Mouse (Mus musculus) liver, postnatal 0 days (tissue): Measurements from ENCODE around the gene Acsbg2. TPM values are rescaled to one million over a fixed set of nuclear protein-coding genes. Genes with fewer than 3 reads are reported as not detected.
"Not testable (repeated sequence)": the region's sequence is repeated elsewhere in the genome, so short reads cannot be mapped to it uniquely, and the experiment has no call there.

Source experiments
- ATAC-seq: fragments of 200-750 bp; cut with Nextera tagmentation; 2 replicates; pipeline ENCODE4 v1.8.0; 2017; ENCODE audit warnings: mild to moderate bottlenecking, moderate library complexity
- DNase-seq: peaks from one replicate; pipeline ENCODE4 v3.0.0-alpha.2; 2016
- H3K27ac ChIP-seq: fragments of 300-500 bp; sonication (generic); 2 replicates; pipeline ENCODE4 v1.5.1; 2014; ENCODE audit warnings: antibody characterized with exemption, moderate library complexity, mild to moderate bottlenecking, low read depth
- H3K27me3 ChIP-seq: fragments of 300-500 bp; sonication (generic); 2 replicates; pipeline ENCODE4 v1.6.1; 2014; ENCODE audit warnings: low read length, control low read depth, mixed read lengths; ENCODE audit not compliant: insufficient read depth
- H3K36me3 ChIP-seq: fragments of 300-500 bp; sonication (generic); replicated peaks from 2 replicates; pipeline ENCODE4 v1.6.1; 2014; ENCODE audit warnings: mild to moderate bottlenecking, control low read depth, low read length, moderate library complexity, mixed read lengths; ENCODE audit not compliant: insufficient read depth
- H3K4me1 ChIP-seq: fragments of 300-500 bp; sonication (generic); 2 replicates; pipeline ENCODE4 v1.6.1; 2014; ENCODE audit warnings: antibody characterized with exemption, mild to moderate bottlenecking, control low read depth; ENCODE audit not compliant: insufficient read depth
- H3K4me2 ChIP-seq: fragments of 300-500 bp; sonication (generic); 2 replicates; pipeline ENCODE4 v1.6.1; 2014; ENCODE audit warnings: low read depth, mild to moderate bottlenecking, low read length, moderate library complexity, mixed read lengths
- H3K4me3 ChIP-seq: fragments of 300-500 bp; sonication (generic); 2 replicates; pipeline ENCODE4 v1.5.1; 2014; ENCODE audit warnings: low read depth, low read length
- H3K9ac ChIP-seq: fragments of 300-500 bp; sonication (generic); replicated peaks from 2 replicates; pipeline ENCODE4 v1.6.1; 2014; ENCODE audit warnings: mild to moderate bottlenecking, moderate library complexity
- H3K9me3 ChIP-seq: fragments of 300-500 bp; sonication (generic); 2 replicates; pipeline ENCODE4 v1.6.1; 2016; ENCODE audit warnings: mild to moderate bottlenecking, control low read depth, low read length, mixed read lengths
- CTCF ChIP-seq: sonication (generic); IDR thresholded peaks from 2 replicates; pipeline ENCODE4 v1.5.1; 2016; ENCODE audit warnings: antibody characterized with exemption, low read depth
- EP300 ChIP-seq: IDR thresholded peaks from 2 replicates; pipeline ENCODE4 v1.6.1; 2016; ENCODE audit warnings: antibody characterized with exemption, low read depth, mild to moderate bottlenecking
- WGBS: fragments of 180-500 bp; shearing (Covaris S2); extraction: QIAGEN DNeasy Blood & Tissue Kit; methylation state at CpG from one replicate; pipeline ENCODE4 v1.1.7; 2014; ENCODE audit not compliant: insufficient replicate concordance; 5-methylcytosine and 5-hydroxymethylcytosine counted together
- polyA plus RNA-seq: library from polyadenylated mRNA; unstranded; fragments of >200 nt; fragmentation: Nextera tagmentation; extraction: Ambion mirVana; gene quantifications from 2 replicates; pipeline ENCODE4 v1.2.1, GENCODE M21; 2015

Acsbg2 gene
- polyA plus RNA-seq = not detected in 2 replicates

DNA sequence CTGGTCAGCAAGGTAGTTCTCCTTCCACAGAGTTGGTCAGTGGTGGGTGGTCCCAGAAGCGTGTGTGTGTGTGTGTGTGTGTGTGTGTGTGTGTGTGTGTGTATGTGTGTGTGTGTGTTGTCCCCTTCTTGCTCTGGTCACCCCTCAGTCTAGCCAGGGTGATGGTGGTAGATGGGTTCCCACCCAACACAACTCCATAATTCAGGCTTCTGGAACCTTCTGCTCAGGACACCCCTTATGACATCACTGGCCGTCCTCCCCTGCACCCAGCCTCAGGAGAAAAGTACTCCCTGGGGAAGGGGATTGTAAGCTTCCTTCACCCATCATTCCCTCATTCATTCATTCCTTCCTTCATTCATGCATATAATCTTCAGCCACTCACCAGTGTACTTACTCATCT is at the start of gene Acsbg2:
Acsbg2 (minus strand) TSS at position 211 of the 400 bp plus-strand sequence.
- Histone ChIP-seq H3K4me3 (no peak within 1 kb of the TSS), H3K36me3 (no peaks in the 10 kb centered on the region), H3K27me3 (no peaks in the 10 kb centered on the region), H3K27ac (no peak within 1 kb of the TSS), H3K9ac (no peak within 1 kb of the TSS), H3K9me3 (no peaks in the 10 kb centered on the region), H3K4me1 (no peaks in the 10 kb centered on the region), H3K4me2 (no peak within 1 kb of the TSS)
- DNase-seq (no peak), ATAC-seq (no peak)
- 73% methylated on average over 1 of the region's 2 CpGs for WGBS
- TF ChIP-seq CTCF = no peak
- no peak for TF ChIP-seq EP300

GRCm38 (mm10) chr17:56919725-56920124 is 45.5 kb upstream of the Acsbg2 start:
- DNase-seq = no peak
- no peaks in the 10 kb centered on the region for H3K27me3 ChIP-seq
- H3K36me3 ChIP-seq = peaks cover 30% of the 10 kb centered on the region
- H3K9me3 ChIP-seq = no peaks in the 10 kb centered on the region
- TF ChIP-seq EP300 (no peak), CTCF (no peak)
- H3K9ac ChIP-seq = no peak overlapping the region
- no peak overlapping the region for H3K4me3 ChIP-seq
- no peak overlapping the region for H3K27ac ChIP-seq
- H3K4me2 ChIP-seq = no peak overlapping the region
- no peaks in the 10 kb centered on the region for H3K4me1 ChIP-seq
- 83% methylated on average over 3 of the region's 3 CpGs for WGBS
- ATAC-seq = no peak

DNA sequence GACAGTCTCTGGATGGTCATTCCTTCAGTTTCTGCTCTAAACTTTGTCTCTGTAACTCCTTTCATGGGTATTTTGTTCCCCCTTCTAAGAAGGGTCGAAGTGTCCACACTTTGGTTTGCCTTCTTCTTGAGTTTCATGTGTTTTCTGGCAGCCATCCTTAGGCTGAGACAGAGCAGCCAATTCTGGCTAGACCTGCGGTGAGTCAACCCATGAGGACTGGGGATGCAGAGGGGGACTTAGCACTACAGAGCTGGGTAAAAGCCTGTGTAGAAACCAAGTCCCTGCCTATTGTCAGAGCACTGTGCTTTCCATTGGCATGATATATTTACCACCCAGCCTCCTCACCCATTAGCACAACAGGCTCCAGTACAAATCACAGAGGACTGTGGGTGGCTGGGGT is 42.9 kb upstream of the Acsbg2 start:
- no peak for TF ChIP-seq EP300
- TF ChIP-seq CTCF = no peak
- no peaks in the 10 kb centered on the region for H3K9me3 ChIP-seq
- H3K27ac ChIP-seq = no peak overlapping the region
- 81% methylated on average over 2 of the region's 2 CpGs for WGBS
- H3K36me3 ChIP-seq = peaks cover 28% of the 10 kb centered on the region
- H3K4me2 ChIP-seq = no peak overlapping the region
- H3K4me3 ChIP-seq = no peak overlapping the region
- peaks cover 5% of the 10 kb centered on the region; the same call in 1 of the 2 replicates for H3K4me1 ChIP-seq
- DNase-seq = no peak
- ATAC-seq = no peak
- H3K27me3 ChIP-seq = no peaks in the 10 kb centered on the region
- no peak overlapping the region for H3K9ac ChIP-seq

- no peaks in the 10 kb centered on the region for H3K27me3 ChIP-seq
- no peak for DNase-seq
- TF ChIP-seq EP300 = no peak
- peaks cover 5% of the 10 kb centered on the region; the same call in 1 of the 2 replicates for H3K4me1 ChIP-seq
- H3K9me3 ChIP-seq = no peaks in the 10 kb centered on the region
- peaks cover 16% of the 10 kb centered on the region; the same call in 1 of the 2 replicates for H3K36me3 ChIP-seq
- H3K4me3 ChIP-seq = no peak overlapping the region
- no peak overlapping the region for H3K9ac ChIP-seq
- no peak for ATAC-seq
- no peak overlapping the region for H3K4me2 ChIP-seq
- H3K27ac ChIP-seq = no peak overlapping the region
Measured at GRCm38 (mm10) chr17:56913444-56913843, 39.2 kb upstream of the Acsbg2 start.

GRCm38 (mm10) chr17:56913023-56913422 is 38.8 kb upstream of the Acsbg2 start:
- H3K27me3 ChIP-seq = no peaks in the 10 kb centered on the region
- TF ChIP-seq CTCF = no peak
- TF ChIP-seq EP300 = no peak
- peaks cover 16% of the 10 kb centered on the region; the same call in 1 of the 2 replicates for H3K36me3 ChIP-seq
- H3K4me1 ChIP-seq = peaks cover 5% of the 10 kb centered on the region; the same call in 1 of the 2 replicates
- no peak overlapping the region for H3K4me3 ChIP-seq
- no peak overlapping the region for H3K27ac ChIP-seq
- DNase-seq (no peak), ATAC-seq (no peak)
- no peak overlapping the region for H3K4me2 ChIP-seq
- 67% methylated on average over 3 of the region's 3 CpGs for WGBS
- no peak overlapping the region for H3K9ac ChIP-seq
- H3K9me3 ChIP-seq = no peaks in the 10 kb centered on the region

GRCm38 (mm10) chr17:56909764-56910163 is 35.5 kb upstream of the Acsbg2 start:
- H3K4me2 ChIP-seq, H3K4me1 ChIP-seq, H3K9ac ChIP-seq, ATAC-seq, H3K4me3 ChIP-seq, H3K27ac ChIP-seq, DNase-seq, H3K9me3 ChIP-seq, H3K27me3 ChIP-seq: not testable (repeated sequence)
- WGBS = 73% methylated on average over 2 of the region's 2 CpGs
- H3K36me3 ChIP-seq = peaks cover 21% of the 10 kb centered on the region

- 30% methylated on average over 9 of the region's 9 CpGs for WGBS
- Histone ChIP-seq H3K27ac (no peak overlapping the region), H3K27me3 (no peaks in the 10 kb centered on the region), H3K9ac (no peak overlapping the region), H3K4me2 (no peak overlapping the region), H3K4me3 (no peak overlapping the region), H3K4me1 (no peaks in the 10 kb centered on the region), H3K9me3 (no peaks in the 10 kb centered on the region), H3K36me3 (peaks cover 22% of the 10 kb centered on the region)
- TF ChIP-seq EP300 (no peak), CTCF (no peak)
- no peak for DNase-seq
- ATAC-seq = no peak
Measured at GRCm38 (mm10) chr17:56907887-56908286, 33.6 kb upstream of the Acsbg2 start.
